Mouse (Mus musculus): Measurements from ENCODE around the gene Has3. TPM values are rescaled to one million over a fixed set of nuclear protein-coding genes. Genes with fewer than 3 reads are reported as not detected.

Gene Has3
- 0.10 and 0.14 TPM in 2 replicates for polyA plus RNA-seq (2014; fragmentation: Nextera tagmentation; extraction: Ambion mirVana)

DNA sequence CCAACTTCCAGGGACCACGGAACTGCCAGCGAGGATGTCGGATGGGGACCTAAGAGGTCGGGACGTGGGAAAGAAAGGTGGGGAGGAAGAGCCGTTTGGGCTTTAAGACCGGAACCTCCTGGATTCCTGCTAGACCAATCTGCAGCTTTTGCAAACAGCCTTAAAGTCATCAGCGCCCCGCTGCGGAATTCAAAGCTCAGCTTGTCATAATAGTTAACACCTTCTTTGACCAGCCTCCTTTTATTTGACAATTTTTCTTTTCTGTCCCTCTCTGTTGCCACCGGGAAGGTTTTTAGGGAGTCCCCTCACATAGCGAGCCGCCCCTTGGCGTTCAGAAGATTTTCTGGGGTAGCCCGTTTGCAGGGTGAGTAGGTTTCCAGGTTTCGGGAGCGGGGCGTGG, at the start of gene Has3:
Has3 (plus strand) TSS at position 192 of the 400 bp plus-strand sequence.
- no peak within 1 kb of the TSS for H3K27ac ChIP-seq (ENCODE audit: low read depth, low read length)
- peak within 1 kb of the TSS; percentile 97 for H3K4me2 ChIP-seq
- no peak for ATAC-seq (ENCODE audit: low FRiP score)
- H3K4me3 ChIP-seq (ENCODE audit: low read depth, low read length) = peak within 1 kb of the TSS; percentile 51
- peak within 1 kb of the TSS; percentile 66 for H3K9ac ChIP-seq (ENCODE audit: low read length)
- peaks cover 22% of the 10 kb centered on the region for H3K4me1 ChIP-seq (ENCODE audit: control insufficient read depth, insufficient read depth, low read length)
- H3K9me3 ChIP-seq (ENCODE audit: control insufficient read depth, low read length) = no peaks in the 10 kb centered on the region
- peaks cover 3% of the 10 kb centered on the region; the same call in 1 of the 2 replicates for H3K36me3 ChIP-seq (ENCODE audit: control insufficient read depth, insufficient read depth, low read length)
- DNase-seq (ENCODE audit: low spot score, missing footprints) = peak; percentile 96
- H3K27me3 ChIP-seq (ENCODE audit: control insufficient read depth, insufficient read depth, low read length) = peaks cover 35% of the 10 kb centered on the region
- 2% methylated on average over 18 of the region's 18 CpGs for WGBS

- H3K4me2 ChIP-seq = no peak overlapping the region
- H3K9ac ChIP-seq (ENCODE audit: low read length) = no peak overlapping the region
- WGBS = 87% methylated on average over 14 of the region's 14 CpGs
- no peaks in the 10 kb centered on the region for H3K4me1 ChIP-seq (ENCODE audit: control insufficient read depth, insufficient read depth, low read length)
- H3K27me3 ChIP-seq (ENCODE audit: control insufficient read depth, insufficient read depth, low read length) = no peaks in the 10 kb centered on the region
- H3K27ac ChIP-seq (ENCODE audit: low read depth, low read length) = no peak overlapping the region
- ATAC-seq (ENCODE audit: low FRiP score) = no peak
- no peak for DNase-seq (ENCODE audit: low spot score, missing footprints)
- H3K36me3 ChIP-seq (ENCODE audit: control insufficient read depth, insufficient read depth, low read length) = no peaks in the 10 kb centered on the region
- no peak overlapping the region for H3K4me3 ChIP-seq (ENCODE audit: low read depth, low read length)
- H3K9me3 ChIP-seq (ENCODE audit: control insufficient read depth, low read length) = no peaks in the 10 kb centered on the region
These were observed 49.2 kb upstream of the Has3 start for GRCm38 (mm10) chr8:106820553-106821515.

- no peak for ATAC-seq (ENCODE audit: low FRiP score)
- Histone ChIP-seq H3K4me3 (ENCODE audit: low read depth, low read length) (no peak overlapping the region), H3K9ac (ENCODE audit: low read length) (no peak overlapping the region), H3K27ac (ENCODE audit: low read depth, low read length) (no peak overlapping the region), H3K9me3 (ENCODE audit: control insufficient read depth, low read length) (no peaks in the 10 kb centered on the region), H3K4me2 (no peak overlapping the region), H3K27me3 (ENCODE audit: control insufficient read depth, insufficient read depth, low read length) (no peaks in the 10 kb centered on the region), H3K4me1 (ENCODE audit: control insufficient read depth, insufficient read depth, low read length) (no peaks in the 10 kb centered on the region), H3K36me3 (ENCODE audit: control insufficient read depth, insufficient read depth, low read length) (no peaks in the 10 kb centered on the region; the same call in 1 of the 2 replicates)
- no peak for DNase-seq (ENCODE audit: low spot score, missing footprints)
- 85% methylated on average over 6 of the region's 6 CpGs for WGBS
These were observed 41.1 kb upstream of the Has3 start for GRCm38 (mm10) chr8:106828921-106829320.

DNA sequence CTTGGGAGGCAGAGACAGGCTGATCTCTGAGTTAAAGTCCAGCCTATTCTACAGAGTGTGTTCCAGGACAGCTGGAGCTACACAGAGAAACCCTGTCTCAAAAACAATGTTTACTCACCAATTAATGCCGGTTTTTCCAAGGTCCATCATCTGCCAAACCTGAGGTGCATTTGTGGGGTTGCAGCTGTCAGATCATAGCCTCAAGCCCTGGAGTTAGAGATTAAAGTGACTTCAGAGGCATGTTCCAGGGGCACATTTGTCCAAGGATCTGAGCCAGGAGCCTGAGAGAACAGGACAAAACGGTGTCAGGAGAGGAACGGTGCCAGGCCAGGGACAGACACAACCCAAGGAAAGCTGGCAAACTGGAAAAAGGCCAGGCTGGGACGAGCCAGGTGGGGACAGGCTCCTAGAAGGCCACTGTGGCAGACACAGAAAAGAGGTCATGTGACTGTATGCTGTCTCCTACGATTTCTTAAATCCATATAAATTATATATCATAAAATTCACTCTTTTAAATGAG, 40.5 kb upstream of the Has3 start:
- DNase-seq (ENCODE audit: low spot score, missing footprints) = no peak
- no peak overlapping the region for H3K9ac ChIP-seq (ENCODE audit: low read length)
- WGBS = 91% methylated on average over 5 of the region's 5 CpGs

GRCm38 (mm10) chr8:106834899-106835298, 35.1 kb upstream of the Has3 start:
- Histone ChIP-seq H3K36me3 (ENCODE audit: control insufficient read depth, insufficient read depth, low read length) (no peaks in the 10 kb centered on the region; the same call in 1 of the 2 replicates), H3K9me3 (ENCODE audit: control insufficient read depth, low read length) (no peaks in the 10 kb centered on the region), H3K4me1 (ENCODE audit: control insufficient read depth, insufficient read depth, low read length) (0 out of 2 replicates have a peak, but pooled peaks cover 3% of the 10 kb centered on the region), H3K9ac (ENCODE audit: low read length) (no peak overlapping the region), H3K27ac (ENCODE audit: low read depth, low read length) (no peak overlapping the region), H3K4me3 (ENCODE audit: low read depth, low read length) (no peak overlapping the region), H3K27me3 (ENCODE audit: control insufficient read depth, insufficient read depth, low read length) (no peaks in the 10 kb centered on the region), H3K4me2 (no peak overlapping the region)
- DNase-seq (ENCODE audit: low spot score, missing footprints) (no peak), ATAC-seq (ENCODE audit: low FRiP score) (no peak)
- 95% methylated on average over 1 of the region's 1 CpGs for WGBS

More for the DNA sequence above, 40.5 kb upstream of the Has3 start:
- Histone ChIP-seq H3K9me3 (ENCODE audit: control insufficient read depth, low read length) (no peaks in the 10 kb centered on the region), H3K36me3 (ENCODE audit: control insufficient read depth, insufficient read depth, low read length) (no peaks in the 10 kb centered on the region; the same call in 1 of the 2 replicates), H3K4me3 (ENCODE audit: low read depth, low read length) (no peak overlapping the region), H3K4me1 (ENCODE audit: control insufficient read depth, insufficient read depth, low read length) (no peaks in the 10 kb centered on the region), H3K27ac (ENCODE audit: low read depth, low read length) (no peak overlapping the region), H3K4me2 (no peak overlapping the region), H3K27me3 (ENCODE audit: control insufficient read depth, insufficient read depth, low read length) (no peaks in the 10 kb centered on the region)
- no peak for ATAC-seq (ENCODE audit: low FRiP score)

DNA sequence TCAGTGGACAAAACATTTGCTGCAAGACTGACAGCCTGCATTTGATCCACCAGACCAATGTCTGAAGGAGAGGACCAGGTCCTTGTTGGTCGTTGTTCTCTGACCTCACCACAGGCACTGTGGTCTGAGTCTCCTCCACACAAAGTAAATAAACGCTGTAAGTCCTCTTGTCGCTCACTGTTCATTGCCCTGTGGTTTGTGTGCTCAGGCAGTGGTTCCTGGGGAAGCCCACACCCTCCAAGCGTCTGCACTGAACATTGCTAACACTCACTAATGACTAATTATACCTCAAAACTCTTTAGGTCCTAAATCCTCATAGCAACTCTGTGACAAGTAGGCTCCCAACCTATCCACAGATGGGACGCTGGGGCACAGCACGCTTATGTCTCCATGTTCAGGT, 33.5 kb upstream of the Has3 start:
- ATAC-seq (ENCODE audit: low FRiP score) = no peak
- no peak for DNase-seq (ENCODE audit: low spot score, missing footprints)
- 88% methylated on average over 6 of the region's 6 CpGs for WGBS
- Histone ChIP-seq H3K27me3 (ENCODE audit: control insufficient read depth, insufficient read depth, low read length) (no peaks in the 10 kb centered on the region), H3K9ac (ENCODE audit: low read length) (no peak overlapping the region), H3K4me3 (ENCODE audit: low read depth, low read length) (no peak overlapping the region), H3K27ac (ENCODE audit: low read depth, low read length) (no peak overlapping the region), H3K36me3 (ENCODE audit: control insufficient read depth, insufficient read depth, low read length) (no peaks in the 10 kb centered on the region; the same call in 1 of the 2 replicates), H3K4me2 (no peak overlapping the region), H3K4me1 (ENCODE audit: control insufficient read depth, insufficient read depth, low read length) (0 out of 2 replicates have a peak, but pooled peaks cover 3% of the 10 kb centered on the region), H3K9me3 (ENCODE audit: control insufficient read depth, low read length) (no peaks in the 10 kb centered on the region)

DNA sequence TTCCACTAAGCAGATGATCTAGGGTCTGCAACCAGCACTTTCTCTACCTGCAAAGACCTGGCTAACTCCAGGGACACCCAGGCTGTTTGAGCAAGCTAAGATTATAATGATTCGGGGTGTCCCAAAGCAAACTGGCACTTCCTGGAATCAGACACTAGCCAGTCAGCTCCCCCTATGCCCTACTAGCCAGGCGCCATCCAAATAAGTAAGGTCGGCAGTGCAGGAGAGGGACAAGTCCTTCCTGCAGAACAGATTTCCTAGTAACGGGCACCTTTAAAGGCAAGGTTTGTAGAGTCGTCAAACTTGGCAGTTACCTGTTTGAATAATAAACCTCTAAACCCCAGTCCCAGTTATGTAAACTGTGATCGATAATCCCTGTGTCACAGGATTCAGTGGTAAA, 31.2 kb upstream of the Has3 start:
- Histone ChIP-seq H3K27me3 (ENCODE audit: control insufficient read depth, insufficient read depth, low read length) (no peaks in the 10 kb centered on the region), H3K36me3 (ENCODE audit: control insufficient read depth, insufficient read depth, low read length) (no peaks in the 10 kb centered on the region), H3K4me3 (ENCODE audit: low read depth, low read length) (no peak overlapping the region), H3K4me2 (no peak overlapping the region), H3K9ac (ENCODE audit: low read length) (no peak overlapping the region), H3K9me3 (ENCODE audit: control insufficient read depth, low read length) (no peaks in the 10 kb centered on the region), H3K27ac (ENCODE audit: low read depth, low read length) (no peak overlapping the region; the same call in 1 of the 2 replicates), H3K4me1 (ENCODE audit: control insufficient read depth, insufficient read depth, low read length) (0 out of 2 replicates have a peak, but pooled peaks cover 3% of the 10 kb centered on the region)
- DNase-seq (ENCODE audit: low spot score, missing footprints) (no peak), ATAC-seq (ENCODE audit: low FRiP score) (no peak)
- WGBS = 85% methylated on average over 6 of the region's 6 CpGs

DNA sequence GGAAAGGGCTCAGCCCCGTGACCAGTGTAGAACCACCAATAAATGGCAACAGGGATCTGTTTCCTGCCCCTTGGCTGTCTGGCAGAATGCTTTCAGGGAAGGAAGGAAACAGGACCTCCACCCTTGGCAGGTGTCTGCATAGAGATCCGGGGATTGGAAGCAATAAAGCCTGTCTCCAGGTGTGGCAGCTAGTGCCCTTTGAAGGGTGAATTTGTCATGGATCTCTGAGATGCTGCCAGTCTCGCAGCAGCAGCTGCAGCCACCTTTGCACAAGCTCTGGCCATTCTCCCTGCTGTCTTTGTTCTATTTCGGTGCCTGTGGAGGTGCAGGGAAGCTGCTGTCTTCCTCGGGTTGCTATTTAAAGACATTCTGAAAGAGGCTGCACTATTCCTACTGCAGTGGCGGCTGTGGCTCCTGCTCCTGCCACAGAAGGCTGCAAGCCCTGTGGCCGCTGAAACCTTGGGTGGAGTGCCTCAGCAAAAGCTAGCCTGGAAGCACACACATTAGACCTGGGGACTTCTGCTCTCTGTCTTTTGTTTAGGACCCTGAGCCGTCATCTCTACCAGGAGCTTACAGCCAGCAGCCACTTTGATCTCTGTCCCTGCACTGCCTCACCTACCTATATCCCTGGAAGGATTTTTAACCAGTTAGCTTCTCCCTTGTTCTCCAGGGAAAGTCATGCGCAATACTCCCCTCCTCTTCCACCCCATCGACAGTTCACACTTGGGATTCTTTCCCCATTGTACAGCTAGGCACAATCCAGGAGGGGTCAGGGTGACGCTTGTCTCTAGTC, 30.6 kb upstream of the Has3 start:
- DNase-seq (ENCODE audit: low spot score, missing footprints) (no peak), ATAC-seq (ENCODE audit: low FRiP score) (no peak)
- H3K36me3 ChIP-seq (ENCODE audit: control insufficient read depth, insufficient read depth, low read length) = no peaks in the 10 kb centered on the region
- no peak overlapping the region for H3K4me3 ChIP-seq (ENCODE audit: low read depth, low read length)
- H3K4me2 ChIP-seq = no peak overlapping the region
- no peak overlapping the region; the same call in 1 of the 2 replicates for H3K27ac ChIP-seq (ENCODE audit: low read depth, low read length)
- 44% methylated on average over 11 of the region's 11 CpGs for WGBS
- peak overlapping the region; percentile 38; the same call in 1 of the 2 replicates for H3K9ac ChIP-seq (ENCODE audit: low read length)
- H3K27me3 ChIP-seq (ENCODE audit: control insufficient read depth, insufficient read depth, low read length) = no peaks in the 10 kb centered on the region
- H3K9me3 ChIP-seq (ENCODE audit: control insufficient read depth, low read length) = no peaks in the 10 kb centered on the region
- 0 out of 2 replicates have a peak, but pooled peaks cover 3% of the 10 kb centered on the region for H3K4me1 ChIP-seq (ENCODE audit: control insufficient read depth, insufficient read depth, low read length)
